Mouse (Mus musculus): ENCODE data around the gene Mcrip1. TPM values are rescaled to one million over a fixed set of nuclear protein-coding genes. Genes with fewer than 3 reads are reported as not detected.
"Not testable (repeated sequence)": the region's sequence is repeated elsewhere in the genome, so short reads cannot be mapped to it uniquely, and the experiment has no call there.

The Mcrip1 gene
- 10 to 100 TPM; 73.4 to 91.7 TPM for total RNA-seq (2021)

GRCm38 (mm10) chr11:120549168-120549945 is at the start of gene Mcrip1:
Mcrip1 (minus strand) TSS chr11:120549727.
- intact Hi-C loops (cut with DNase I) = loop anchor here (5.0 kb wide), 1 partner anchor 62 kb away; no protein-coding TSS in a partner anchor
- DNase-seq (ENCODE audit: low spot score in 2 of 2) = peak; percentile 93 to 96

- intact Hi-C loops (cut with DNase I) = no loop called here
- no peak for DNase-seq (ENCODE audit: low spot score in 2 of 2)
These were observed 49.5 kb upstream of the Mcrip1 start for GRCm38 (mm10) chr11:120598990-120599549.

- intact Hi-C loops (cut with DNase I) = no loop called here
- peak; percentile 92 to 94 for DNase-seq (ENCODE audit: low spot score in 2 of 2)
These were observed 48.9 kb upstream of the Mcrip1 start, which contains the start of the genes Alyref and Anapc11 for GRCm38 (mm10) chr11:120598283-120598989. Alyref (minus strand) TSS chr11:120598365. Anapc11 (plus strand) TSS chr11:120598421.

GRCm38 (mm10) chr11:120597240-120598235 is 48.0 kb upstream of the Mcrip1 start:
- no peak for DNase-seq (ENCODE audit: low spot score in 2 of 2)
- intact Hi-C loops (cut with DNase I) = no loop called here

GRCm38 (mm10) chr11:120588531-120588930 is 39.0 kb upstream of the Mcrip1 start:
- intact Hi-C loops (cut with DNase I) = no loop called here

GRCm38 (mm10) chr11:120583937-120584336 is 34.4 kb upstream of the Mcrip1 start:
- intact Hi-C loops (cut with DNase I) = no loop called here
- no peak for DNase-seq (ENCODE audit: low spot score in 2 of 2)

More at GRCm38 (mm10) chr11:120588531-120588930, 39.0 kb upstream of the Mcrip1 start:
- DNase-seq (ENCODE audit: low spot score in 2 of 2) = no peak

DNA sequence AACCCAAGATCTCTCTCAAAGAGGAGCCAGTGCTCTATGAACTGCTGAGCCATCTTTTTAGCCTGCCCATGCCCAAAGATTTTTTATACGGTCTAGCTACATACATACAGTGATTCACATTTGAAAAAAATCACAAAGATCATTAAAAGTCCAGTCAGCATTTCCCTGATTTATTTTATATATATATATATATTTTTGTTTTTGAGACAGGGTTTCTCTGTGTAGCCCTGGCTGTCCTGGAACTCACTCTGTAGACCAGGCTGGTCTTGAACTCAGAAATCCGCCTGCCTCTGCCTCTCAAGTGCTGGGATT is 33.4 kb upstream of the Mcrip1 start:
- DNase-seq (ENCODE audit: low spot score in 2 of 2); intact Hi-C loops (cut with DNase I): not testable (repeated sequence)

DNA sequence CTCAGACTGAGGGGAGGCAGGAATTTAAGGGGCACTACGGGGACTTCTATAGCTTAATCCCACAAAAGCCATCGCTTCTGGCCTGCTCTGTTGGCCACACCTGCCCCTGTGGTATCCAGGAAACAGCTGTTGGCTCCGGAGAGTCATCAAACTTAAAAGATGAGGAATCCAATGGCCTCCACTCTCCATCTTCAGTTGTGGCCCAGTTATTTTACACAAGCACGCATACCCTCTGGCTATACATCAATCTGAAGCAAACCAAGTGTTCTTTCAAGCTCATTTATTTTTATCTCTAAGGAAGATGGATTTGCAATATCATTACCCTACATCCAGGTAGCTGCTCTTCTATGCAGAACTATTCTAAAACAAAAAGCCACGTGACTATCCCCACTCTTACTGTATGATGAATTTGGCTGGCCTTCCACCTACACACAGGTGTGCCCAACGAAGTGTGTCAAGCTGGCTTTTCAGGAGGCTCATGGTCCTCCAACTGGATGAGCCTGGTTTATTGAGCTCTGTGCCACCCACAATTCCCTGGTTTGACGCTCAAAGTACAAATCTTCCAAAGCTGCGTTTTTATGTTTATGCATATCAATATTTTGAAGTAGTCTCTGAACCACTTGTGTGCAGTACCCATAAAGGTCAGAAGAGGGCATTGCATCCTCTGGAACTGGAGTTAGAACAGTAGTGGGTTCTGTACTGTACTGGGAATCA is 32.9 kb upstream of the Mcrip1 start:
- intact Hi-C loops (cut with DNase I) = no loop called here
- DNase-seq (ENCODE audit: low spot score in 2 of 2) = no peak

DNA sequence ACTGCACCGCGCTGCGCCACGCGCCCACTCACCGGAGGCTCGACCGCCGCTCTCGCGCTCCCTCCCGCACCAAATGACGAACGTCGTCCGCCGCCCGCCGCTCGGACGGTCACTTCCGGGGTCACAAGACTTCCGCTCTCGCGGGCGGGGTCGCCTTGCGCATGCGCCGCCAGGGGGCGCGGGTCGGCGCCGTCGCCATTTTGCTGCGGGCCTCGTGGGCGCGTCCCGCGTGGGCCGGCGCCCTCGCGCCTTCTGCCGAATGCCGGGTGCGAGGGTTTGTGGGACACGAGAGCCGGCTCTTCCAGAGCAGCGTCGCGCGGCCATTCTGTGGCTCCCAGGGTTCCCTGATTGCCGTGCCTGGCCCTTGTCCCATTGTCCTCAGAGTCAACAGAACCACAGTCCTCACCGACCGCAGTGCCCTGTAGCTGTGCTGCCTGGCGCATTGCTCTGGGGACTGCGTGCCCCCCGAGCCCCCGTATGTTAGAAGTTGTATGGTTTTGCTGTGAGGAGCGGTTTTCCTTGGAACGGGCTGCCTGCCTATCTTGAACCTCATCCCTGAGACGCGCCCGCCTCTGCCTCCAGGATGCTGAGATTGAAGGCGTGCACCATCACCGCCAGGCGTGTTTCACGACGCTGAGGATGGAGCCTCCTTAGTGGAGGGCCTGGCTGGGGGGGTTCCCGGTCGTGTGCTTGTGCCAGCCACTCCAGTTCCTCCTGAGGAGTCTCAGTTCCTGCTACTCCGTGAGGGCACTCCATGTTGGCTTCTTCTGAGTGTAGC is 32.2 kb upstream of the Mcrip1 start, which contains the start of gene Arhgdia:
Gene Arhgdia (minus strand): TSS at position 135 of the 778 bp plus-strand sequence.
- DNase-seq (ENCODE audit: low spot score in 2 of 2) = peak; percentile 93
- intact Hi-C loops (cut with DNase I) = loop anchor here (1.0 kb wide), 1 partner anchor 8 kb away; the partner anchor contains the start of gene P4hb

DNA sequence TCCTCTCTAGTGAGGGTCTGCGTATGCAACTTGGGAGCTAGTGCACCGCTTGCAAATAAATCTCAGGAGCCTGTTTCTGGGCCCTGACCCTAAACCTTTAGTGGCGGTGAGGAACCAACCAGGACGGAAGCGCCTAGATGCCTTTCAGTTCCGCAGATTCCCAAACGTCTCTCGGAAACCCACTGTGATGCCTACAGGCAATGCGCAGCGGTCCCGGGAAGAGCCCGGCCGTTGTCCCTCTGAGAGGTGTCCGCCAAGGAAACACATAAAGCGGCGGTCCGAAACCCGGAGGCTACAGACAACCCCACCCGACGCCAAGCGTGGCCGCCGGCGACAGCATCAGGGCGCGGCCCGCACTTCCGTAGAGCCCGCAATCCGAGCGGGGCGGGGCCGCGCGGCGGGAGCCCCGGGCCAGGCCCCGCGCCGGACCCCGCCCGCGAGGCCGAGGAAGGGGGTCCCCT is 31.4 kb upstream of the Mcrip1 start:
- intact Hi-C loops (cut with DNase I) = loop anchor here (1.0 kb wide), 1 partner anchor 8 kb away; the partner anchor contains the start of gene P4hb
- peak; percentile 45 to 50 for DNase-seq (ENCODE audit: low spot score in 2 of 2)

- peak in 1 of 2 experiments; percentile 6 for DNase-seq (ENCODE audit: low spot score in 2 of 2)
- intact Hi-C loops (cut with DNase I) = no loop called here
These were observed 30.7 kb upstream of the Mcrip1 start for GRCm38 (mm10) chr11:120580190-120580589.

DNA sequence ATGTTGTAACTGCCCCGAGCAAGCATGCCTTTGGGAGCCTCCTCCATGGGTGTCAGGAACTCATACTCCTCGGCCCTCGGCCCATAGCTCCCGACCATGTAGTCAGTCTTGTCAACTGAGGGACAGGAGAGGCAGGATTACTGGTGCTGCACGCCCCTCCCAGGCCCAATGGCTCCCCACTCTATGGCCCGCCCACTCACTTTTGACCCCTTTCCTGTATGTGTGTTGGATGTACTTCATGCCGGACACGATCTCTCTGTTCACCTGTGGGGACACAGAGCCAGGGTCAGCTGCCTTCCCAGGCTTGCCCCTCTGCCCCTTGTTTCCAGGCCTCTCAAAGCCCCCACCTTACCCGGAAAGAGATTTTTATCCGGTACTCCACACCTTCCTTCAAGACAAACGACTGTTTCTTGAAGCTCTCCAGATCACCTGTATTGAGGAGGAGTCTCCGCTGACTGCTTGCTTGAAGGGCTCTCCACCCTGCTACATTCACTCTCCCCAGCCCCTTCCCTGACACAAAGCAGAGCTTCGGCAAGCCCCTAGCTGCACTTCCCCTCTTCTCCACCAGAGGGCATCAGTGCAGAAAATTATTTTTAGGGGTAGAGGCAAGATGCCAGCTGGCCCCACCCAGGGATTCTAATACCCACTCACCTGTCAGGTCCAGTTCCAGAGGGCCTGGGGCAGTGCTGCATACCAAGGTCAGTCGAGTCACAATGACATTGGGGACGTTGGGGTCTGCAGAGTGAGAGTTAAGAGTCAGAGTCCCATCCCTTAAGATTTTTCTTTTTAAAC is 30.0 kb upstream of the Mcrip1 start:
- DNase-seq (ENCODE audit: low spot score in 2 of 2) = peak; percentile 57 to 66
- intact Hi-C loops (cut with DNase I) = loop anchor here (10.0 kb wide), 1 partner anchor 95 kb away; the partner anchor contains the start of gene Mrpl12

DNA sequence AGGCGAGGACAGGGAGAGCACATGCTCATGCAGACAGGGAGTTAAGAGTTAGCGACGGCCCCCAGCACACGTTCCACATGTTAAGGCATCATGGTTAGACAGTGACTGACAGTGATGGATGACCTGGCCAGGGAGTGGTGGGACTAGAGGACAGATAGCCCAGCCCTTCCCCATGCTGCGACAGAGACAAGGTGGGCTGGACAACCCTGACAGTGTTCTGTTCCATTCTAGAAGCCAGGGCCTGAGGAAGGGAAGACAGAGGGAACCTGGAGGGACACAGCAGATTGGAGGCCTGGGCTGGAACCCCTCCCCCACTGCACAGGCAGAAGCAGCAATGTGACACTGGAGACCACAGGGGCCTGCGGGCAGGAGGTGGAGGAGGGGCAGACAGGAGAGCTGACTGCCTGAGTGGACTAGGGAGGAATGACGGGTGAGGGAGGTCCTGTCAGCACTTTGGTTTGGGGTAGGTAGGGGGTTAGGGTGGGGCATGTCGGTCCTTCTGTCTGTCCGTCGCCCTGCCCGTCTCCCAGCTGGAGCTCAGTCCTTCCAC is 29.2 kb upstream of the Mcrip1 start:
- intact Hi-C loops (cut with DNase I) = loop anchor here (10.0 kb wide), 1 partner anchor 94 kb away; the partner anchor contains the start of gene Mrpl12
- DNase-seq (ENCODE audit: low spot score in 2 of 2) = no peak

DNA sequence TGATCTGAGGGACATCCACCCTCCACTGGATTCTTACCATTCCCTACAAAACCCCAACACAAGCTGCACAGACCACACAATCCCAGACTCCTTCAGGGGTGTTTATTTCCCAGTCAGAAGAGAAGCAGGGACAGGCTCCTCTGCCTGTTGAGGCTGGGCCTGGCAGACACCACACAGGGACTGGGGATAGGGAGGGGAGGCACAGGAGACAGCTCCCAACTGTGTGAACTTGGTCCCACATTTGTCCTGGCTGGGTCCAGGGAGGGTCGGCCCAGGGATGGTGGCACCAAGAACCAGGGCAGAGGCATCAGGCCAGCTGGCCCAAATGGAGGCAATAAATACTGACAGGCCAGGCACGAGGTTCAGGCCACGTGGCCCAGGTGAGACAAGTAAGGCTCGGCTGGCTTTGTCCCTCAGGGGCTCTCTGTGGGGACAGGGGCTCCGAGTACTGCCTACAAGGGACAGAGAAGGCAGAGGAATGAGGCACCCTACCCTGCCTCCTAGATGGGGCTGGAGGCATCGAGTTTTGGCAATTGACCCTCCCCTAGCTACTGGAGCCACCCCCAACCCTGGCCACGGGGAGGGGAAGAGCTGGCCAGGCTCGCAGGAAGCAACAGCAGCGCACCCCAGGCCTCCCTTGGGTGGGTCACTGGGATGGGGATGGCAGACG is 28.6 kb upstream of the Mcrip1 start:
- intact Hi-C loops (cut with DNase I) = loop anchor here (10.0 kb wide), 1 partner anchor 93 kb away; the partner anchor contains the start of gene Mrpl12
- no peak for DNase-seq (ENCODE audit: low spot score in 2 of 2)

DNA sequence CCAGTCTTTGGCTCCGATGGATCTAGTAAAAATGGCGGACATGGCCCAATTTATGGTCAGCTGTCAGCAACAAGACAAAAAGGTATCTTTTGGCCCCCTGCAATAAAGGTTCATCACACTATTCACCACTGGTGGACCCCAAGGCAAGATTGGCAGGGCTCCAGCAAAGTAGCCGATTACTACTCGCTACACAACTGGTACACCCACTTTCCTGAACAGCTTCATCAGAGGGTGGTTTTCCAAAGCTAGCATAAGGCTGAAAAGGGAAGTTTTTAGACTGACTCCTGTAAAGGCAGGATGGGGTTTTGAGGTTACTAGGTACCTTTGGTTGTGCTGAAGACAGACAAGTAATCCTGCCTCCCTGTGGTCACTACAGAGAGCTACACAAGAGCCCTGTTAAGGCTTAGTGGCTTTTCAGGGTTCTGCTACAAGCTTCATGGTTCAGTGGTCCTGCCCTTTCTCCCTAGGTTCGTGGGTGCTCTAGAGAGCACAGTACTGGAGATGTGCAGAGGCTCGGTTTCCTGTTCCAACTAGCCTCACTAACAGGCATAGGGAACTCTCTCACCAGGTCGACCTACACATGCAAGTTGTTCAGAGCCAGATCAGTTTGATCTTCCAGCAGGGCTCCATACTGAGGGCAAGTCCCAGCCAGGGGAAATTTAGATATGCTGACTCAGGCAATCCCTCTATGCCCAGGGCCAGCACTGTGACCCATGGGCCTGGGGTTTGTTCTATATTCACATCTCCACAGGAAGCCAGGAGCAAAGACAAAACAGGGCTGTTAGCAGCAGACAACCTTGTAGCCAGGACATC is 27.9 kb upstream of the Mcrip1 start:
- intact Hi-C loops (cut with DNase I) = loop anchor here (10.0 kb wide), 1 partner anchor 93 kb away; the partner anchor contains the start of gene Mrpl12
- no peak for DNase-seq (ENCODE audit: low spot score in 2 of 2)
